ENCODE assay signal across 25 mouse cellular contexts in genomic region chr7:109924965-109925364, GRCm38 (mm10). TPM values are rescaled to one million over a fixed set of nuclear protein-coding genes. Genes with fewer than 3 reads are reported as not detected.
DNase-seq lines count a peak whose midpoint lies in the region; ATAC-seq and TF ChIP-seq lines count a peak whose summit lies in the region.
"Had no signal": no experiment of that assay in that cellular context is flagged by ENCODE, and none has a peak within 500 bp of the region (broad histone marks: within the 10 kb centered on the region; RNA-seq: fewer than 3 reads in every experiment).

No protein-coding gene starts in this region.

- H3K27me3 ChIP-seq in hindbrain, embryonic 14.5 days (ENCODE audit: control insufficient read depth, insufficient read depth, low read length) = no peaks in the 10 kb centered on the region
- H3K27me3 ChIP-seq in hindbrain, embryonic 12.5 days = no peaks in the 10 kb centered on the region
- H3K27me3 ChIP-seq: forebrain, embryonic 15.5 days; heart, embryonic 15.5 days; kidney, embryonic 15.5 days; limb, embryonic 15.5 days; liver, embryonic 15.5 days; midbrain, embryonic 13.5 days; Patski had no signal

- no peaks in the 10 kb centered on the region for H3K4me1 ChIP-seq in hindbrain, embryonic 14.5 days (replicated peaks; ENCODE audit: control insufficient read depth, insufficient read depth, low read length)
- H3K4me1 ChIP-seq in hindbrain, embryonic 12.5 days = peaks cover 13% of the 10 kb centered on the region
- H3K4me1 ChIP-seq in lung, adult 2 months (ENCODE audit: control insufficient read depth, insufficient read depth, low read length) = peaks cover 3% of the 10 kb centered on the region; the same call in 1 of the 2 replicates
- H3K4me1 ChIP-seq: forebrain, embryonic 15.5 days; heart, embryonic 15.5 days; kidney, embryonic 15.5 days; liver, embryonic 15.5 days had no signal

- no peak for TF ChIP-seq CTCF in lung, adult 2 months (IDR thresholded peaks at IDR 0.05; ENCODE audit: insufficient read depth, low read length)

- no peak overlapping the region for H3K4me3 ChIP-seq in hindbrain, embryonic 14.5 days (replicated peaks; ENCODE audit: low read length)
- H3K4me3 ChIP-seq in hindbrain, embryonic 12.5 days = no peak overlapping the region
- H3K4me3 ChIP-seq in lung, adult 2 months (replicated peaks; ENCODE audit: extremely low read depth, low read depth, low read length) = no peak overlapping the region
- H3K4me3 ChIP-seq: erythroblast, embryonic 14.5 days; forebrain, embryonic 15.5 days; heart, embryonic 15.5 days; kidney, embryonic 15.5 days; limb, embryonic 15.5 days; liver, embryonic 15.5 days; midbrain, embryonic 13.5 days had no signal

- 0 out of 2 replicates have a peak overlapping the region, but pooled peaks have one; percentile 7 for H3K27ac ChIP-seq in hindbrain, embryonic 14.5 days
- no peak overlapping the region for H3K27ac ChIP-seq in hindbrain, embryonic 12.5 days
- H3K27ac ChIP-seq: forebrain, embryonic 15.5 days; heart, embryonic 15.5 days; kidney, embryonic 15.5 days; limb, embryonic 15.5 days; liver, embryonic 15.5 days had no signal

- no peak overlapping the region for H3K4me2 ChIP-seq in hindbrain, embryonic 14.5 days (replicated peaks)
- H3K4me2 ChIP-seq in hindbrain, embryonic 12.5 days (replicated peaks) = no peak overlapping the region
- H3K4me2 ChIP-seq: forebrain, embryonic 15.5 days; heart, embryonic 15.5 days; kidney, embryonic 15.5 days; limb, embryonic 15.5 days; liver, embryonic 15.5 days; midbrain, embryonic 13.5 days had no signal

- intact Hi-C loops in left cerebral cortex, postnatal 36 days (cut with DNase I) = no loop called here

- DNase-seq in cerebellum, adult 9-11 months = no peak
- DNase-seq in hindbrain, embryonic 14.5 days (ENCODE audit: low spot score) = no peak
- DNase-seq in lung, adult 2 months = peak; percentile 20
- DNase-seq in lung, postnatal 36 days = peak; percentile 33
- no peak for DNase-seq in thymus, adult 18-20 months
- DNase-seq in left cerebral cortex, postnatal 36 days (ENCODE audit: low spot score in 2 of 2) = no peak
- DNase-seq: adrenal gland, adult 8-10 months; gastrocnemius, postnatal 36 days; kidney, postnatal 4 days; right cerebral cortex, postnatal 25 days; thymus, adult 2 months had no signal

- ATAC-seq in cerebellum, adult (ENCODE audit: insufficient number of reproducible peaks, low FRiP score, low TSS enrichment) = 0 out of 2 replicates have a peak, but pooled peaks have one; percentile 20
- no peak for ATAC-seq in hindbrain, embryonic 14.5 days (ENCODE audit: low FRiP score)
- no peak for ATAC-seq in hindbrain, embryonic 12.5 days (ENCODE audit: low FRiP score)
- ATAC-seq: forebrain, embryonic 15.5 days; intestine, postnatal 0 days; midbrain, embryonic 13.5 days; Patski had no signal

- H3K9me3 ChIP-seq in hindbrain, embryonic 14.5 days (ENCODE audit: control insufficient read depth, low read length) = no peaks in the 10 kb centered on the region
- no peaks in the 10 kb centered on the region for H3K9me3 ChIP-seq in hindbrain, embryonic 12.5 days (replicated peaks)
- H3K9me3 ChIP-seq: forebrain, embryonic 15.5 days; heart, embryonic 15.5 days; kidney, embryonic 15.5 days; limb, embryonic 15.5 days; liver, embryonic 15.5 days; midbrain, embryonic 13.5 days had no signal

- 69% methylated on average over 2 of the region's 2 CpGs for WGBS in hindbrain, embryonic 14.5 days
- 71% methylated on average over 2 of the region's 2 CpGs for WGBS in hindbrain, embryonic 12.5 days
- WGBS in lung, adult 2 months = 72% methylated on average over 2 of the region's 2 CpGs

- TF ChIP-seq POLR2A in lung, adult 2 months (IDR thresholded peaks at IDR 0.05; ENCODE audit: borderline replicate concordance, extremely low read depth, low read depth, low read length) = no peak

- H3K9ac ChIP-seq in hindbrain, embryonic 14.5 days = no peak overlapping the region
- H3K9ac ChIP-seq in hindbrain, embryonic 12.5 days = no peak overlapping the region
- H3K9ac ChIP-seq: forebrain, embryonic 15.5 days; heart, embryonic 15.5 days; kidney, embryonic 15.5 days; limb, embryonic 15.5 days; liver, embryonic 15.5 days; midbrain, embryonic 13.5 days had no signal

- peaks cover 62% of the 10 kb centered on the region for H3K36me3 ChIP-seq in hindbrain, embryonic 14.5 days (replicated peaks; ENCODE audit: control insufficient read depth, insufficient read depth)
- H3K36me3 ChIP-seq in hindbrain, embryonic 12.5 days = peaks cover 54% of the 10 kb centered on the region

RNA-seq across cellular contexts. Expression of gene Dennd5a, which starts 35.3 kb away (rescaled TPM):
- polyA plus RNA-seq in hindbrain, embryonic 14.5 days (2014; fragmentation: Nextera tagmentation; extraction: Ambion mirVana) = 55.3 and 56.0 TPM in 2 replicates
- 54.4 and 56.5 TPM in 2 replicates for polyA plus RNA-seq in hindbrain, embryonic 12.5 days (2016; fragmentation: Nextera tagmentation; extraction: Ambion mirVana)
- polyA plus RNA-seq in lung, adult 2 months (2012; rRNA removed) = 122 and 134 TPM in 2 replicates
- 100 to 1,000 TPM; 228 to 243 TPM for total RNA-seq in left cerebral cortex, postnatal 36 days (2021)

RNA-seq across cellular contexts. Expression of gene Scube2, which starts 59.5 kb away (rescaled TPM):
- 1.7 and 2.1 TPM in 2 replicates for polyA plus RNA-seq in hindbrain, embryonic 14.5 days (2014; fragmentation: Nextera tagmentation; extraction: Ambion mirVana)
- polyA plus RNA-seq in hindbrain, embryonic 12.5 days (2016; fragmentation: Nextera tagmentation; extraction: Ambion mirVana) = 2.4 and 3.6 TPM in 2 replicates
- 16.7 and 21.8 TPM in 2 replicates for polyA plus RNA-seq in lung, adult 2 months (2012; rRNA removed)
- 1 to 10 TPM in 1 of 2 experiments, under 1 TPM in 1; 0.94 to 1.2 TPM for total RNA-seq in left cerebral cortex, postnatal 36 days (2021)
- total RNA-seq: hematopoietic stem cell, adult 5-6 weeks; megakaryocyte, adult 5-6 weeks; neutrophil, adult 5-6 weeks had no signal
- polyA plus RNA-seq: erythroblast, embryonic 14.5 days; Patski had no signal

Comparison
In these comparisons a context has a peak if more than half of its experiments do, and no peak if none do; other contexts are left out.
1. DNase-seq: peak in lung, adult 2 months (single experiment) and lung, postnatal 36 days (single experiment); none in cerebellum, adult 9-11 months (single experiment), hindbrain, embryonic 14.5 days (single experiment), thymus, adult 18-20 months (0 of 2) and left cerebral cortex, postnatal 36 days (0 of 2).